Mouse (Mus musculus) forebrain, embryonic 11.5 days (tissue): ENCODE data around the gene Matn3. TPM values are rescaled to one million over a fixed set of nuclear protein-coding genes. Genes with fewer than 3 reads are reported as not detected.

Source experiments
- ATAC-seq: fragments of 200-750 bp; cut with Nextera tagmentation; replicated peaks from 2 replicates; pipeline ENCODE4 v1.8.0; 2017; ENCODE audit warnings: moderate TSS enrichment; ENCODE audit not compliant: low FRiP score
- DNase-seq: peaks from one replicate; pipeline ENCODE4 v3.0.0-alpha.2; 2017; ENCODE audit warnings: low spot score
- H3K27ac ChIP-seq: fragments of 300-500 bp; sonication (generic); 2 replicates; pipeline ENCODE4 v1.5.1; 2014; ENCODE audit warnings: low read depth, low read length
- H3K27me3 ChIP-seq: fragments of 300-500 bp; sonication (generic); 2 replicates; pipeline ENCODE4 v1.6.1; 2014; ENCODE audit warnings: mild to moderate bottlenecking, low read length, mixed read lengths; ENCODE audit not compliant: control insufficient read depth, insufficient read depth
- H3K36me3 ChIP-seq: fragments of 300-500 bp; sonication (generic); 2 replicates; pipeline ENCODE4 v1.6.1; 2014; ENCODE audit warnings: mild to moderate bottlenecking, low read length, moderate library complexity, mixed read lengths; ENCODE audit not compliant: control insufficient read depth, insufficient read depth
- H3K4me1 ChIP-seq: fragments of 300-500 bp; sonication (generic); replicated peaks from 2 replicates; pipeline ENCODE4 v1.6.1; 2014; ENCODE audit warnings: low read length, mixed read lengths; ENCODE audit not compliant: control insufficient read depth, insufficient read depth
- H3K4me2 ChIP-seq: fragments of 300-500 bp; sonication (generic); 2 replicates; pipeline ENCODE4 v1.6.1; 2014; ENCODE audit warnings: low read depth, mild to moderate bottlenecking, low read length, moderate library complexity, mixed read lengths; ENCODE audit not compliant: severe bottlenecking
- H3K4me3 ChIP-seq: fragments of 300-500 bp; sonication (generic); 2 replicates; pipeline ENCODE4 v1.5.1; 2014; ENCODE audit warnings: low read depth, low read length
- H3K9ac ChIP-seq: fragments of 300-500 bp; sonication (generic); 2 replicates; pipeline ENCODE4 v1.6.1; 2014; ENCODE audit warnings: low read length
- H3K9me3 ChIP-seq: fragments of 300-500 bp; sonication (generic); 2 replicates; pipeline ENCODE4 v1.6.1; 2016; ENCODE audit warnings: low read length, mixed read lengths; ENCODE audit not compliant: control insufficient read depth
- WGBS: fragments of 180-500 bp; shearing (Covaris S2); extraction: QIAGEN DNeasy Blood & Tissue Kit; methylation state at CpG from one replicate; pipeline ENCODE4 v1.1.7; 2014; 5-methylcytosine and 5-hydroxymethylcytosine counted together
- polyA plus RNA-seq: library from polyadenylated mRNA; unstranded; fragments of >200 nt; fragmentation: Nextera tagmentation; extraction: Ambion mirVana; gene quantifications from 2 replicates; pipeline ENCODE4 v1.2.1, GENCODE M21; 2014

Gene Matn3
- polyA plus RNA-seq, 1 experiment from 2014 or later: 2.0 TPM

DNA sequence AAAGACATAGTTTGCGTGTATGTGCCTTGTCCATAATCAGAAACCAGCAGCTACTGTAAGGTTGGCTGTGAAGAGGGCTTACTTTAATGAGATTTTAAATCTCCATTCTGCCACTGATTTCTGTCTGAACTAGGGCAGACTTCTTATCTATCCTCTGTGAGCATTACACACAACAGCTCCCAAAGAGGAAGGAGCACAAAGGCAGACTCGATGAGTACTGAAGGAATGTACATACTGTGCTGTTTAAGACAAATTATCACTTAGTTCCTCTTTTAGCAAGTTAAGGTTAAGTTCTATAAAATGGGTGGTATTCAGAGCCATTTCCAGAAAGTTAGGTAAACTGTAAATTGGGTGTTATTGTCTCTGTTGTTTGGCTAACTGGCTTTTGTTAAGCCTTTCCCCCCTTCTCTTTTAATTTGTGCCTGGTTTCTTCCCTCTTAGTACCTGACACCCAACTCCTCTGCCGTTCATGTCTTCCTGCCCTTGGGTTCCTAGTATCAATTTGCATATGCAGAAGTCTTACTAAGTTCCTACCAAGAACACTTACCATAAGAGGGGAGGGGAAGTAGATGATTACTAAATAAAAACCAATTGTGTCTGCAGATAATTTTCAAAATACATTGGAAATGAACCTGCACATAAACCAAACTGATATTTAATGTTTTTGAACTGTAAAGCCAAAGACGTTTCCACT lies 5.9 kb upstream of the Matn3 start:
- no peak overlapping the region for H3K27ac ChIP-seq
- no peak overlapping the region for H3K4me3 ChIP-seq
- WGBS: 71% methylated on average over 4 of the region's 4 CpGs
- H3K4me2 ChIP-seq: no peak overlapping the region
- H3K9ac ChIP-seq: no peak overlapping the region
- no peaks in the 10 kb centered on the region for H3K4me1 ChIP-seq
- no peak for DNase-seq
- no peaks in the 10 kb centered on the region; the same call in 1 of the 2 replicates for H3K36me3 ChIP-seq
- no peak for ATAC-seq
- no peaks in the 10 kb centered on the region for H3K27me3 ChIP-seq
- no peaks in the 10 kb centered on the region for H3K9me3 ChIP-seq

DNA sequence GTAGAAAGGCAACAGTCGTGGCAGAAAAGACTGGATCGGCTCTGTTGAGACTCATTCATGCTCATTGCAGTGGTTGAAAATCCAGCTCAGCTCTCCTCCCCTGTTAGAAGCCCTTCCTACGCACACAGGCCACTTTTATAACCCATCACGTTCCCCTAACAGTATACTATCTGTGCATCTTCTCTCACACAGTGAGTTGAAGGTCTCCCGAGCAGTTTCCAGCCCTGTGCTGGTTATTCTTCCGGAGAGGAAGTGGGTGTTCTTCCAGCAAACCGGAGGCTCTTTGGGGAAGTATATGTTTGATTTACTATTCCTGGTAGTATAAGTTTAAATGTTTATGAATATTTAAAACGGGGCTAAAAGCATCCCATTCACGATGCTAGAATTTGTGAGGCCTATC lies 566 bp upstream of the Matn3 start:
- H3K27ac ChIP-seq: no peak overlapping the region
- peak overlapping the region; percentile 56 for H3K9ac ChIP-seq
- no peak overlapping the region for H3K4me2 ChIP-seq
- H3K4me3 ChIP-seq: no peak overlapping the region
- H3K36me3 ChIP-seq: no peaks in the 10 kb centered on the region
- no peaks in the 10 kb centered on the region for H3K9me3 ChIP-seq
- H3K27me3 ChIP-seq: no peaks in the 10 kb centered on the region
- ATAC-seq: no peak
- H3K4me1 ChIP-seq: 0 out of 2 replicates have a peak, but pooled peaks cover 3% of the 10 kb centered on the region
- 71% methylated on average over 9 of the region's 9 CpGs for whole genome bisulfite sequencing
- no peak for DNase-seq

DNA sequence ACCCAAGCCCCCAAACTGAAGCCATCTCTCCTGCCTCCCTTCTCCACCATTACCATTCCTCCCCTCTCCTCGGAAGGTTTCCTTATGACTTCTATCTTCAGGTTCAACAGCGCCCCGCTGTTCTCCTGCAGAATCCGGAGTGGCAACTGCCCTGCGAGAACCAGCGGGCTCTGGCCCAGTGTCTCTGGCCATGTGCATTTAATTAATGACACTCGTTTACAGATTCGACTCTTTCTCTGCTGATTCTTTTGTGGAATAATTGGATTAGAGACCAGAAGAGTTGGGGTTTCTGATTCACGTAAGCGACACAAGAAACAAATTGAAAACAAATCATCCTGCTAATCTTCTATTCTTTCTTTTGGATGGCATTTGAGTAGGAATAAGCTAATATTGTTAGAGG lies 5.4 kb downstream of the Matn3 start:
- no peak overlapping the region for H3K4me2 ChIP-seq
- no peaks in the 10 kb centered on the region for H3K4me1 ChIP-seq
- no peak overlapping the region for H3K27ac ChIP-seq
- no peaks in the 10 kb centered on the region for H3K9me3 ChIP-seq
- H3K27me3 ChIP-seq: no peaks in the 10 kb centered on the region
- no peaks in the 10 kb centered on the region for H3K36me3 ChIP-seq
- ATAC-seq: no peak
- no peak overlapping the region for H3K4me3 ChIP-seq
- WGBS: 42% methylated on average over 10 of the region's 10 CpGs
- DNase-seq: no peak
- H3K9ac ChIP-seq: no peak overlapping the region

DNA sequence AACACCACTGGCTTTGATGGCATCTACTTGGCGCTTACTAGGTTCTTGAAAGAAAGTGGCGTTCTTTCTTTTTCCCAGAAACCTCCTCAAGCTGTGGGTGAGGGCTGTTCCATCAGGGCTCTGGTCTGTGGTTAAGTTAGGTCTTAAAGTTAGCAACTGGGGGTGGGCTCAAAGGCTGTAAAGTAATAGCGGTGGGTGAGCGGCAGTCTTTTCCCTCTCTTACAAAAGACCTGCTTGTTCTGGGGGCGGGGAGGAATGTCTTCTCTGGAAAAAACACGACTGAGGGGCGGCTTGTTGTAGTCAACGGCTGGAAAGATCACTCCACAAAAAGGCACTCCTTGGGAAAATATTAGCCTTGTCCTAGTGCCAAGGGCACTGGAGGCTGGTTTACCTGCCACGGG lies 6.4 kb downstream of the Matn3 start:
- Histone ChIP-seq H3K36me3 (no peaks in the 10 kb centered on the region), H3K9me3 (no peaks in the 10 kb centered on the region), H3K9ac (no peak overlapping the region), H3K4me2 (no peak overlapping the region), H3K4me3 (no peak overlapping the region), H3K27ac (no peak overlapping the region), H3K4me1 (no peaks in the 10 kb centered on the region), H3K27me3 (no peaks in the 10 kb centered on the region)
- 50% methylated on average over 9 of the region's 9 CpGs for WGBS
- ATAC-seq (no peak), DNase-seq (no peak)

DNA sequence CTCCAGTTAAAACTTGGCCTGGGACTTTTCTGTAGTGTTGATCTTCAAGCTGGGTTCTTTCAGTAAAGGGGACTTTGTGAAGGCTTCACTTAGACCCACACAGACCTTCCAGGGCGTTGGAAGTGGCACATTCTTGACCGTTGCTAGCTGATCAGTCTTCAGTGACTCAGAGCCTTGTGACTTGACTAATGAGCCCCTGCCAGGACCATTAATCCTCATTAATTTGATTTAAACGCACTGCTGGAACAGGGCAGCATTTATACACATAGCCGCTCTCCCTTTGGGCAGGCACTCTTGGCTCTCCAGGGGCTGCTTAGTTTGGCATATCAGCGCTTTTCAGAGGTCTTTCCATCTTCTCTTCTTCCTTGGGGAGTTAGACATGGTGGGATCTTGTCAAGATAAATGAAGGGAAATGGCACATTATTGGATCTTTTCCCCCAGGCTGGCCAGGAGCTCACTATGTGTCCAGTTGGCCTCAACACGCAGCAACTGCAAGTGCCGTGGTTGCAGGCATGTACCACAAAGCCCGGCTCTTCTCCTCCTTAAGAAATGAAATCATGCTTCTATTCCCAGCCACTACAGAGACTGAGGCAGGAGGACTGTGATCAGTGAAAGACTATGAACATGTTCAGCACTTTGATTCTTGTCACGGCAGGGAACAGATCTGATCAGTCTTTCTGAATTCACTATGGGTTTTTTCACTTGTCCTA lies 14.0 kb downstream of the Matn3 start:
- no peak overlapping the region for H3K4me2 ChIP-seq
- H3K27me3 ChIP-seq: no peaks in the 10 kb centered on the region
- no peaks in the 10 kb centered on the region for H3K36me3 ChIP-seq
- H3K9ac ChIP-seq: no peak overlapping the region
- no peak overlapping the region for H3K27ac ChIP-seq
- no peak for ATAC-seq
- 50% methylated on average over 9 of the region's 9 CpGs for WGBS
- no peaks in the 10 kb centered on the region for H3K4me1 ChIP-seq
- no peak overlapping the region for H3K4me3 ChIP-seq
- DNase-seq: no peak
- no peaks in the 10 kb centered on the region for H3K9me3 ChIP-seq

DNA sequence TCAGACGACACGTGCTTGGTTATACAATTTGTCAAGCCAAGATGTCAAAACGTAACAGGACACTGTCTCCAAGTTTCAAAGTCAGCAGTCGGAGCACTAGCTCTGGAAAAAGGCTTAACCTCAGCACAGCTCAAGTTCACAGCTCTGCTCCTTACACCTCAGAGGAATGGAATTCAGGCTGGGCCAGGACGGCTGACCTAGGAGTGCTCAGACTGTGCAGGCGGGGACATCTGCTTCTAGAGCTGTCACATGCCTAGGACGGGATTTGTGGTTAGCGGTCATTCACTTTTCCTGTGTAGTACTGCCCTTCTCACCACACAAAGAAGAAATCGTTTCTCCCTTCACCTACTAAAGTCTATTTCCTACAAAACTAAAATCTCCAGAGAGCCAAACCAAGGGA lies 22.1 kb downstream of the Matn3 start:
- 48% methylated on average over 9 of the region's 9 CpGs for WGBS
- Histone ChIP-seq H3K27me3 (no peaks in the 10 kb centered on the region; the same call in 1 of the 2 replicates), H3K9me3 (no peaks in the 10 kb centered on the region), H3K4me1 (peaks cover 4% of the 10 kb centered on the region; the same call in 1 of the 2 replicates), H3K4me3 (no peak overlapping the region), H3K4me2 (no peak overlapping the region), H3K27ac (no peak overlapping the region), H3K9ac (no peak overlapping the region), H3K36me3 (no peaks in the 10 kb centered on the region)
- DNase-seq (peak; percentile 57), ATAC-seq (no peak)

DNA sequence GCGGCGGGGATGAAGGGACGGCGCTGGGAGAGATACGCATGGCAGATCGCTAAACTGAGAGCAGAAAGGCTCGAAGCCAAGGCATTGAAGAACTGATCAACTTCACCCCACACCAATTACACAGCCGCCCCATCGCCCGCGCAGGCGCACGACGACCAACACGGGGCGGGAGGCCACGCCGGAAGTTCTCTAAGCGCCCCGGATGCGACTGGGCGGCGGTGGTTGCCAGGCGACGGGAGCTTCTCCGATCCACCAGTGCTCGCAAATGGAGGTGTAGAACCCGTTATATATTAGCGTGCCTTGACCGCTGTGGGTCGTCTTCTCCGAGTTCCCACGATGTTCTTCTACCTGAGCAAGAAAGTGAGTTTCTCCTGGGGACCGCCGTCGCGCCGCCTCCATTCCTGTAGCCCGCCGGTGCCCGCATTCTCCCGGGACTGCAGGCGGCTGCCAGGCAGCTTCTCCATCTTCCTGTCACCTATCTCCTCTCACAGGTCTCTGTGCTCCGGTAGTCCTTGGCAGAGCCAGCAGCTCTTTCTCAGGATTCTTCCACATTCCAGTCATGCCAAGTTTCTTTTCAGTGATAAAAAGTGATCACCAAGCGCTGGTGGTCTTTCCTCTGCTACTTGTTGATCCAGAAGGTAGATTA lies 26.2 kb downstream of the Matn3 start, which contains the start of gene Wdr35:
Wdr35 (plus strand) TSS at position 73 of the 646 bp plus-strand sequence.
- Histone ChIP-seq H3K4me2 (peak within 1 kb of the TSS; percentile 57), H3K36me3 (no peaks in the 10 kb centered on the region; the same call in 1 of the 2 replicates), H3K9ac (peak within 1 kb of the TSS; percentile 58), H3K27me3 (no peaks in the 10 kb centered on the region; the same call in 1 of the 2 replicates), H3K4me1 (peaks cover 5% of the 10 kb centered on the region; the same call in 1 of the 2 replicates), H3K4me3 (peak within 1 kb of the TSS; percentile 57), H3K9me3 (no peaks in the 10 kb centered on the region), H3K27ac (no peak within 1 kb of the TSS)
- ATAC-seq: peak; percentile 94
- under 1% methylated on average over 45 of the region's 45 CpGs for WGBS
- DNase-seq: peak; percentile 93

DNA sequence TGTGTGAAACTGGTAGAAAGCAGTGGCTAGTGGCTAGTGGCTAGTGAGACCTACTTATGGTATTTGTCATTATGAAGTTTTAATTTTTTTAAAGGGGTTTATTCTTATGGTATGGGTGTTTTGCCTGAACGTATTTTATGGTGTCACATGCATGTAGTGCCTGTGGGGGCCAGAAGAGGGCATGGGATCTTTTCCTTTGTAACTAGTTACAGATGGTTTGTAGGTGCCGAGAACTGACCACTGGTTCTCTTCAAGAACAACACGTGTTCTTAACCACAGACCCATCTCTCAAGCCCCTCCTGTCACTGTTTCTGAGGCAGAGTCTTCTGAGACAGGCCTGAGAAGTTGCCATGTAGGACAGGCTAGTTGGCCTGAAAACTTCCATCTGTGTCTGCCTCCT lies 27.3 kb downstream of the Matn3 start:
- H3K9ac ChIP-seq: no peak overlapping the region
- no peaks in the 10 kb centered on the region; the same call in 1 of the 2 replicates for H3K27me3 ChIP-seq
- ATAC-seq: no peak
- no peaks in the 10 kb centered on the region for H3K9me3 ChIP-seq
- peak overlapping the region; percentile 57 for H3K4me2 ChIP-seq
- H3K4me1 ChIP-seq: peaks cover 5% of the 10 kb centered on the region; the same call in 1 of the 2 replicates
- H3K36me3 ChIP-seq: no peaks in the 10 kb centered on the region; the same call in 1 of the 2 replicates
- 91% methylated on average over 3 of the region's 3 CpGs for WGBS
- no peak for DNase-seq
- no peak overlapping the region for H3K27ac ChIP-seq
- no peak overlapping the region for H3K4me3 ChIP-seq
